Mouse (Mus musculus) E14TG2a.4 (cell line): ENCODE measurements at regions not wholly inside any gene's neighbourhood (a gene's known extent, or its start where the extent isn't known, plus 50 kb on each side); places are given as distances from the start of the nearest gene placed in this dataset.

Experiments
- CTCF ChIP-seq: conservative IDR thresholded peaks from 2 replicates; pipeline ENCODE4 v1.5.1; 2014; ENCODE audit warnings: low read length
- NANOG ChIP-seq: IDR thresholded peaks from 2 replicates; pipeline ENCODE4 v1.6.1; 2014; ENCODE audit warnings: borderline replicate concordance, low read length, mixed read lengths

GRCm38 (mm10) chr14:54074659-54075058 is 179.2 kb downstream of the Dad1 start:
- TF ChIP-seq CTCF (no peak), NANOG (no peak)
